Mouse (Mus musculus) layer of hippocampus, postnatal 10 days (tissue): ENCODE measurements around the gene Stfa2. TPM values are rescaled to one million over a fixed set of nuclear protein-coding genes. Genes with fewer than 3 reads are reported as not detected.
"Not testable (repeated sequence)": the region's sequence is repeated elsewhere in the genome, so short reads cannot be mapped to it uniquely, and the experiment has no call there.

ENCODE experiments used
- DNase-seq, 2 experiments: peaks; one replicate each; pipeline ENCODE4 v3.0.0; 2021; ENCODE audit warnings: low spot score in 2 of 2
- long read RNA-seq: library from polyadenylated mRNA; stranded (forward); transcript quantifications from one replicate; pipeline ENCODE4 v2.0.0, GENCODE M21; 2023
- total RNA-seq, 2 experiments: library from RNA; stranded (reverse); gene quantifications; 2 replicates each; pipeline ENCODE4 v1.2.3; 2021

Stfa2 gene
- total RNA-seq, result under 1 TPM in 1 of 2 experiments, not detected in 1; 0.89 TPM
- long read RNA-seq, partial matches to known transcripts, result 0 of 1 reads
- long read RNA-seq, other reads (novel, unspliced or antisense), result 0 of 1 reads

GRCm38 (mm10) chr16:36408357-36408756 lies at the start of gene Stfa2:
Stfa2 (minus strand) TSS chr16:36408457.
- no peak for DNase-seq

DNA sequence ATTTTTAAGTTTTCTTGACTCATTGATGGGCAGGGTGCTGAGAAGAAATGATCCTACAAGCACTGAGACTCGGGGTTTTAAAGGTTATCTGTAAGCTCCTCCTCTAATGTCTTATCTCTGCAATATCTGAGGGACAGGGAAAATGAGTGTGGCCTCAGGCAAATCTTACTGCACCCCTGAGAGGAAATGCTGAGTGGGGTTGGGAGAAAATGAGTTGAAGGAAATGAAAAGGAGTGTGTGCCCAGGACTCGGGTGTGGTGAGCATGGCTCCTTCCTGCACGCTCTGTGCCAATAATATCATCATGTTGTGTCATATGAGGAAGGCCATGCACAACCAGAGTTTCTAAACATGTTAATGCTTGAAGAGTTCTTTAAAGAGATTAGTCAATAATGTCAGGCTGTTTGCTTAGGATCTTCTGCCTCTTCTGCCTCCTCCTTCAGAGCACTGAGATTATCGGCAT lies 47.1 kb upstream of the Stfa2 start, which contains the start of gene Stfa3:
Gene Stfa3, minus strand, starts transcription at position 51 of the 461 bp plus-strand sequence.
- no peak for DNase-seq

- not testable (repeated sequence) for DNase-seq
These were observed 12.7 kb upstream of the Stfa2 start for GRCm38 (mm10) chr16:36420979-36421378.

- no peak for DNase-seq
These were observed 19.2 kb downstream of the Stfa2 start for GRCm38 (mm10) chr16:36389060-36389459.

DNA sequence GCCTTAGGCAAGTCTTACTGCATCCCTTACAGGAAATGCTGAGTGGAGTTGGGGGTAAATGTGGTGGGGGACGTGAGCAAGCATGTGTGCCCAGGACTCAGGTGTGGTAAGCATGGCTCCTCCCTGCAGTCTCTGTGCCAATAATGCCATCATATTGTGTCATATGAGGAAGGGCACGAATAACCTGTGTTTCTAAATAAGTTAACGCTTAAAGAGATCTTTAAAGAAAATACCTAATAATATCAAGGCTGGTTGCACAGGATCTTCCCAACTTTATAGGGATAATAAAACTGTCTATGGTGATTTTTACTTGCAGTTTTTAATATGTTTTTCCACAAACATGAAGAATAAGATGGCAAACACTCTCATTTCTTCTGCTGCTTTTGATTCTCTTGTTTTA lies 40.6 kb downstream of the Stfa2 start, which contains the start of gene BC100530:
Gene BC100530, minus strand, starts transcription at position 101 of the 400 bp plus-strand sequence.
- not testable (repeated sequence) for DNase-seq

Other genes starting within 250 kb of the Stfa2 start
- 1 to 10 TPM in 1 of 2 experiments, not detected in 1; 3.2 TPM for gene Gm5483, start 224.2 kb downstream of the Stfa2 start, total RNA-seq
- not detected for gene Gm5416, start 198.1 kb downstream of the Stfa2 start, total RNA-seq
- not detected for gene 2010005H15Rik, start 187.0 kb downstream of the Stfa2 start, total RNA-seq
- 1 to 10 TPM in 1 of 2 experiments, not detected in 1; 2.9 TPM for gene Stfa1, start 131.5 kb downstream of the Stfa2 start, total RNA-seq
- gene BC117090, start 74.1 kb downstream of the Stfa2 start, total RNA-seq, result not detected
- gene BC100530, start 40.7 kb downstream of the Stfa2 start, total RNA-seq, result 1 to 10 TPM in 1 of 2 experiments, not detected in 1; 4.5 TPM
- gene Stfa3, start 46.9 kb upstream of the Stfa2 start, total RNA-seq, result 1 to 10 TPM in 1 of 2 experiments, not detected in 1; 2.5 TPM
- gene Casr, start 153.7 kb upstream of the Stfa2 start, total RNA-seq, result 1 to 10 TPM; 1.7 to 2.3 TPM